Mouse (Mus musculus): Measurements from ENCODE around the gene Suclg2.

DNA sequence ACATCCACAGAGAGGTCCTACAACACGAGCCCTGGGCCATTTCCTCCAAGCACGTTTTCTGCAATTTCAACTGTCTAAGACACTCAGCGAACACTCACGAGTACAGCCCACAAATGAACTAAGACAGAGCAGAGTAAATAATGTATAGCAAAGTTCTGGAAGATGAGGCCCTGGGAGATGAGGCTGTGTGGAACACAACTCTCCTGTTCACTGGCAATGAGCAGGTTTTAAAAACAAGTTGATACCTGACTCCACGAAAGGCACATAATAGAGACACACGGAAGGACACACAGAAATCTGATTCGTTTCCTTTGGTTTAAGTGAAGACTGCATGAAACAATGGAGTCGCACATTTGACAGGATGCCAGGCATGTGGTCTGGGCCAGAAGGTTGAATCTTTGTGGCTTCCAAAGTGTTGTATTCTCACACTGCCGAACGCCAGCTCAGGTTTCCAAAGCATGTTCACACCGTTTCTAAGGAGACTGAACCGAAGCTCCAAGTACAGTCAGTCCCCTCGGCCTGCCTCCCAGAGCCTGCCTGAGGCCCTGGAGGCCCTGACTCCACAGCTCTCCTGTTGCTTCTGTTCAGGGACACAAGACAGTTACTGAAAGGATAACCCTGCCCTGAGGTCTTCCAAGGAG, 68.4 kb downstream of the Suclg2 start:
- no peak for TF ChIP-seq POLR2A (IDR thresholded peaks at IDR 0.05; ENCODE audit: insufficient read depth, low read depth, low read length)
- TF ChIP-seq CTCF (IDR thresholded peaks at IDR 0.05), result no peak

Measured in heart, adult 2 months (tissue).